Mouse (Mus musculus) hematopoietic stem cell, adult 5-6 weeks (primary cell): Measurements from ENCODE around the gene Mcu. TPM values are rescaled to one million over a fixed set of nuclear protein-coding genes. Genes with fewer than 3 reads are reported as not detected.

Source experiments
- ATAC-seq, 2 experiments: fragments of 125-278 bp in 1 of 2; replicated peaks in 1 of 2; 2 replicates each; pipeline ENCODE4 v1.8.0; 2016 to 2017; ENCODE audit warnings: inconsistent platforms in 2 of 2, mild to moderate bottlenecking in 2 of 2, moderate number of reproducible peaks in 2 of 2, low read depth in 1 of 2, moderate TSS enrichment in 1 of 2; ENCODE audit not compliant: low FRiP score in 2 of 2, poor library complexity in 2 of 2, severe bottlenecking in 2 of 2, insufficient read depth in 1 of 2, low TSS enrichment in 1 of 2
- total RNA-seq: library from RNA; stranded (forward); fragments of 172-1452, 232-1000 nt; gene quantifications from 2 replicates; pipeline ENCODE4 v1.2.3, GENCODE M21; 2017

The Mcu gene
- total RNA-seq, 1 experiment from 2014 or later = 26.9 TPM

- ATAC-seq = no peak
Measured at GRCm38 (mm10) chr10:59580593-59581149, 35.8 kb downstream of the Mcu start.

- ATAC-seq = no peak
Measured at GRCm38 (mm10) chr10:59579645-59580044, 36.8 kb downstream of the Mcu start.

- peak; percentile 82 to 89 for ATAC-seq
Measured at GRCm38 (mm10) chr10:59577871-59578801, 38.4 kb downstream of the Mcu start.

GRCm38 (mm10) chr10:59576305-59576704, 40.2 kb downstream of the Mcu start:
- no peak for ATAC-seq

GRCm38 (mm10) chr10:59571964-59572363, 44.5 kb downstream of the Mcu start:
- no peak for ATAC-seq

GRCm38 (mm10) chr10:59571273-59571672, 45.2 kb downstream of the Mcu start:
- peak in 1 of 2 experiments; percentile 62; a peak in 1 of 4 replicates for ATAC-seq

GRCm38 (mm10) chr10:59570780-59571179, 45.7 kb downstream of the Mcu start:
- ATAC-seq = no peak

GRCm38 (mm10) chr10:59570360-59570759, 46.1 kb downstream of the Mcu start:
- ATAC-seq = no peak

GRCm38 (mm10) chr10:59569481-59569869, 47.0 kb downstream of the Mcu start:
- ATAC-seq = no peak

GRCm38 (mm10) chr10:59568665-59569480, 47.6 kb downstream of the Mcu start:
- ATAC-seq = no peak

- no peak for ATAC-seq
Measured at GRCm38 (mm10) chr10:59566968-59567367, 49.5 kb downstream of the Mcu start.

- ATAC-seq = no peak
Measured at GRCm38 (mm10) chr10:59565995-59566410, 50.5 kb downstream of the Mcu start.

GRCm38 (mm10) chr10:59564551-59564950, 51.9 kb downstream of the Mcu start:
- ATAC-seq = peak; percentile 54 to 82; a peak in 2 of 4 replicates

- ATAC-seq = peak; percentile 43 to 66; a peak in 2 of 4 replicates
Measured at GRCm38 (mm10) chr10:59562511-59562910, 54.0 kb downstream of the Mcu start.

GRCm38 (mm10) chr10:59560126-59560525, 56.4 kb downstream of the Mcu start:
- ATAC-seq = no peak

GRCm38 (mm10) chr10:59558602-59559001, 57.9 kb downstream of the Mcu start:
- ATAC-seq = no peak

- no peak for ATAC-seq
Measured at GRCm38 (mm10) chr10:59558164-59558563, 58.3 kb downstream of the Mcu start.

- no peak for ATAC-seq
Measured at GRCm38 (mm10) chr10:59556541-59556940, 60.0 kb downstream of the Mcu start.
